Mouse (Mus musculus) left cerebral cortex, adult 2 months (tissue): ENCODE measurements around the gene Sod3. TPM values are rescaled to one million over a fixed set of nuclear protein-coding genes. Genes with fewer than 3 reads are reported as not detected.

ENCODE experiments used
- DNase-seq, 2 experiments: peaks; one replicate each; pipeline ENCODE4 v3.0.0; 2021 to 2022; ENCODE audit warnings: low spot score in 2 of 2, mixed read lengths in 1 of 2; ENCODE audit errors: extremely low spot score in 1 of 2
- H3K27ac ChIP-seq: fragments of 200-600 bp; 2 replicates; pipeline ENCODE4 v1.8.1; 2022
- H3K4me3 ChIP-seq: fragments of 200-600 bp; 2 replicates; pipeline ENCODE4 v1.8.1; 2022
- CTCF ChIP-seq: fragments of 200-600 bp; IDR thresholded peaks from 2 replicates; pipeline ENCODE4 v1.8.1; 2022; ENCODE audit warnings: antibody characterized with exemption, mild to moderate bottlenecking, moderate library complexity
- intact Hi-C: fragments of 180-260 bp; cut with DNase I; formaldehyde crosslinking; loops from one replicate; pipeline ENCODE4 v1.15.1; 2025
- total RNA-seq, 2 experiments: library from RNA; stranded (reverse); gene quantifications; 2 replicates each; pipeline ENCODE4 v1.2.3; 2021

Gene Sod3
- total RNA-seq, 2 experiments from 2014 or later, result 6.8 to 7.3 TPM

DNA sequence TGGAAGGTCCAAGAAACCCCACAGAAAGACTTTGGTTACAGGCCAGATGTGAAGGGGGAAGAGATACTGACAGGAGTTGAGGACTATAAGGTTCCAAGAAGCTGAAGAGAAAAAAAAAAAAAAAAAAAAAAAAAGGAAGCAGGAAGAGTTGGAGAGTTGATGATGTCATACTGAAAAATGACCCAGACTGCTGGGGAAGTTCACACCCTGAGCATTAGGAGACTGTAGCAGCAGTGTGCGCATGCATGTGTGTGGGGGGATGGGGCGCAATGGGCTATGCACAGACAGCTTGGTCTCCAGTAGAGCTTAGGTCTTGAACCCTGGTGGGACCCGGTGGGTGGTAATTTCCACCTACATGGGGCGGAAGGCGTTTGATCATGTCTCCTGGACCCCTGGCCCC is 20.2 kb downstream of the Sod3 start:
- Histone ChIP-seq H3K27ac (no peak overlapping the region), H3K4me3 (no peak overlapping the region)
- intact Hi-C loops, result no loop called here
- DNase-seq, result no peak
- no peak for TF ChIP-seq CTCF

DNA sequence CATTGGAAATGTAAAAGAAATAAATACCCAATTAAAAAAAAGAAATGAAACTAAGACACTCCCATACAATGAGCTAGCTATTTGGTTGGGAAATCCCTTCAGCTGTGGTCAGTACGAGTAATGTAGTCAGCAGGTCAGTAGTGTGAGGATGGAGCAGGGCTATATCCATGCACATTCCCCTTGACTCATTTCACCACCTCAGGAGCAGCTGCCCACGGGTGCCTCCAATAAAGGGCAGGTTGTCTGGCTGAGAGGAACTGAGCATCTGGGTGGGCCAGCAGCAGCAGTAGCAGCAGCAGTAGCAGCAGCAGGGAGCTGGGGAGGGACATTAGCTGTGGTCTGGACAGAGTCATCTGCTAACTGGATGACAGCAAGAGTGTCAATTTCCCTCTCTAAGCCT is 22.4 kb downstream of the Sod3 start:
- H3K4me3 ChIP-seq, result no peak overlapping the region
- no peak for TF ChIP-seq CTCF
- no peak for DNase-seq
- H3K27ac ChIP-seq, result no peak overlapping the region
- intact Hi-C loops, result no loop called here

DNA sequence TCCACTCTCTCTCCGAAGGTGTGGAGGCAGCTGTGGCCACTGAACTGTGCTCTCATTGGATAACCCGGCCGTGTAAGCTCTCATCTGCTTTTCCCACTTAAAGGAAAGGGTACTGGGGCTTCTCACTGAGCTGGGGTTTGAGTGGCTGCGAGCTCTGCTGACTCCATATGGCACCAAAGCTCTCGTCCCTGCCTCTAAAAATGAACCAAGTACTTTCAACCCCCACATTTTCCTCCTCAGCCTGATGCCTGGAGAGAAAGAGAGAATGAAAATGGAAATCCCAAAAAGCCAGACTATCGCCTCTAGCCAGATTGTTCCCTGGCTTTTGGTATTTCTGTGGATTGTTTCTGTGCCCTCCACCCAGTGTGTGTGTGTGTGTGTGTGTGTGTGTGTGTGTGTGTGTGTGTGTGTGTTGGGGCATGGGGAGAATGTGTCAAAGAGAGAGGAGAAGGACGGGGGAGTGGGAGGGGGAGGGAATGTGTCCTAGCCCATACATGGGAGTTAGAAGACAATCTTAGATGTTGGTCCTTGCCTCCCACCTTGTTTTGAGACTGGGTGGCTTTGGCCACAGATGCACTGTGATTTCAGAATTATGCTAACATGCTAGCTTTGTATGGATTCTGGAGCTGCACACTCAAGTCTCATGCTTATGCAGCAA is 24.6 kb downstream of the Sod3 start:
- peak in 1 of 2 experiments; percentile 31 for DNase-seq
- no peak for TF ChIP-seq CTCF
- no peak overlapping the region for H3K4me3 ChIP-seq
- intact Hi-C loops, result loop anchor here (1.0 kb wide), 1 partner anchor 125 kb away; no protein-coding TSS in a partner anchor
- peak overlapping the region; percentile 77 for H3K27ac ChIP-seq

DNA sequence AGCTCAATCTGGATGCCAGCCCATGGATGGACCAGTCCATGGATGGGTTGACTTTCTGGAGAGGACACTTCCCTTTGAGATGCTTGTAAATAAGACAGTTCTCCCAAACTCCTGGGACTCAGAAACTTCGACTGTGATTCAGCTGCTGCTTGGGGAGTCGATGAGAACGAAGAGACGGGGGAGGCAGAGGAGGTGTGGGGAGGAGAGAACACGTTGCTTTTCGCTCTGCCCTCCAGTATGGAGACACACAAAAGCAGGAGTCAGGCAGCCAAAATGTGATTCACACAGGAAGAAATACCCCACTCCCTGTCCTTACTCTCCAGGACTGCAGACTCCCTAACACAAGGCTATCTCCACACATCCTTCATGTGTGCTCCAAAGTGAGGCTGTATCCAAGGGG is 26.8 kb downstream of the Sod3 start:
- Histone ChIP-seq H3K27ac (peak overlapping the region; percentile 66), H3K4me3 (no peak overlapping the region)
- intact Hi-C loops, result loop anchor here (2.0 to 5.0 kb wide), 3 partner anchors 178 to 273 kb away; no protein-coding TSS in a partner anchor
- DNase-seq, result peak; percentile 31 to 54
- no peak for TF ChIP-seq CTCF

DNA sequence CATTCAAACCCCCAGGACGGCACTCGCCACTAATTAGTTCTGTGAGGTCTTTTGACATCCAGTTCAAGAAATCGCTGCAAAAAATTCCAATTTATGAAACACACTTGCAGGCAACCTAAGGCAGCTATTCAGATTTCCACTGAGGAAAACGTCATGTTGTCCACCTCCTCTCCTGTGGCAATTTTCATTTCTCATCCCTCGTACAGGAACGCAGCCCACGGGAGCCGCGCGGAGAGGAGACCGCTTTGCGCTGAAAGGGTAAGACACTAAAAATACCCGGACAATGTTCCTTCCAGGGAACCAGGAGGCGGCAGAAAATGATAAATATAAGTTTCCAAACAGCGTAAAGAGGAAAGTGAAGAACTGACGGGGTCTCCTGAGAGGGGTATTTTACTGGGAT is 27.9 kb downstream of the Sod3 start:
- intact Hi-C loops, result loop anchor here (1.0 to 5.0 kb wide), 4 partner anchors 80 to 274 kb away; partner anchors contain the start of gene Ccdc149
- no peak overlapping the region for H3K4me3 ChIP-seq
- DNase-seq, result peak; percentile 39 to 58
- no peak for TF ChIP-seq CTCF
- peak overlapping the region; percentile 66 for H3K27ac ChIP-seq

DNA sequence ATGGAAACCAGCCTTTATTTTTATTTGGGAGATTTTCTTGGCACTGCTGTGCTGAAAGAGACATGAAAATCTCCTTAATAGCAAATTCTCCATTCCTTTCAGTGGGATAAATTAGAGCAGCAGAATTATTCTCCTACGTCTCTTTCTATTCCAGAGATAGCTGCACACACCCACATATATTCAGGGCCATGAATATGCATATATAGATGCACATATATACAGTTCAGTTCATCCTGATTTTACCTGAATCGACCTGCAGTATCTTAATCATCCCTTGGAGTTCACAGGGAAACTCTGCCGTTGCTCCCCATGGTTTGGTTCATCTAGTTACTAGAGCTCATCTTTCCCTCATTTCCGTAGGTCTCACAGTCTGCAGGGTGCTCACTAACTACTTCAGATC is 30.2 kb downstream of the Sod3 start:
- no peak for DNase-seq

DNA sequence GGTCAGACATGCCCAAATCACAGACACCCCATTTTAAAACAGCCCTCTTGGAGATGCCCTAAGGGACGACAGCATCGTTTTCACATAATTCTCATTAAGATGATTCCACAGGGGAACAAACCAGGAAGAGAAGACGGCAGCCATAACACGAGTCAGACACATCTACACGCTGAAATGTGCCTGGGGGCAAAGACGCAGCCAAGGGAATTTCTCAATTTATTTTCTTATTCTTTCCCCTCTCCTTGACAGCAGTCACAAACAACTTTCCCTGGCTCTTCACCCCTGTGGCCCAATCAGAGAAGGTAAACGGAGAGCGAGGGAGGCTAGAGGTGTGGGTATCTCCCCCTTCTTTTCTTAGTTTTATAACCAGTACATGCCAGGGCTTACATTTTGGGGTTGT is 40.8 kb downstream of the Sod3 start:
- intact Hi-C loops, result no loop called here
- H3K27ac ChIP-seq, result no peak overlapping the region
- no peak overlapping the region for H3K4me3 ChIP-seq
- TF ChIP-seq CTCF, result no peak
- DNase-seq, result no peak

More for the DNA sequence above, 30.2 kb downstream of the Sod3 start:
- no peak for TF ChIP-seq CTCF
- H3K27ac ChIP-seq, result peak overlapping the region; percentile 40
- no peak overlapping the region for H3K4me3 ChIP-seq
- intact Hi-C loops, result loop anchor here (5.0 kb wide), 2 partner anchors 256 to 276 kb away; no protein-coding TSS in a partner anchor

DNA sequence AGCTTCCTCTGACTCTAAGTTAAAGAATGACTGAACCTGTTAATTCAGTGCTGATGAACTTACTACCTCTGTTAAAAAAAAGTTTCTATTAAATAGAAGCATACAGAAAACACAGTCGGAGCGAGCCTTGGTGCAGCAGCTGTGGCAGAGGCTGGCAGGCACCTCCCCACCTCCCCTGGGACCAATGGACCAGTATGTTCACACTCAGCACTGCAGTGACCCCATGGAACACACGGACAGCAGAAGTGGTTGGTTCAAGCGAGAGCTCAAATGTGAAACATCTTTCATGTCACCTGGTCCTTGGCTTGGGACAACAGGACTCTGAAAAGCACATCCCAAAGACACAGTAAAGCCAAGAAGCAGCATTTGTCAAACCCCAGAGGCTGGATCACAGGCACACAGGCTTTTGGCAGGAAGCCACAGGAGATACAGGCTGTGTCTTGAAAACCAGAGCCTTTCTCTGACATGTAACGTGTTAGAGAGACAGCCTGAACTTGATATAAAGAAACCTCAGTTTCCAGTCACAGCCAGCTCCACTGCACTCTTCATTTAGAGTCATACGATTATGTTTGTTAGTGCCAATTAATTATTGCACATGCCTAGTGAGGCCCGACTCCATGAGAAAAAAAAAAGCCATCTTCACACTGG is 45.2 kb downstream of the Sod3 start:
- Histone ChIP-seq H3K4me3 (no peak overlapping the region), H3K27ac (no peak overlapping the region)
- DNase-seq, result no peak
- no peak for TF ChIP-seq CTCF
- intact Hi-C loops, result no loop called here

DNA sequence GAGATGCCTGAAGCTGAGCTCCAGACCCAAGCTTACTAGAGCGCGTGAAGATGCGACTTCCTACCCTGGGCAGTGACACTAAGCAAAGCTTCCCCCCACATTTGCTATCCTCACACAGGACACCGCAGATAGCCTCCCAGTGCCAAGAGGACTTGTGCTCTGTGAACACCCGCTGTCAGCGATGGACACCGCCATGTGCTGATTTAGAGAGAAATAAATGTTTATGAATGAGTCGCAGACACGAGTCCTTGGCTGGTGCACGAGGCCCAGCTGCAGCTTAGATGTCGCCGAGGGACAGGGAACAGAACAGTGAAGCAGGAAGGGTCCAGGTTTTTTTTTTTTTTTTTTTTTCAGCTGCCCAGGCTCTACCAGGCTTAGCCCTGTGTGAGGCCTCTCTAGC is 46.6 kb downstream of the Sod3 start:
- no peak for TF ChIP-seq CTCF
- DNase-seq, result no peak
- intact Hi-C loops, result no loop called here
- no peak overlapping the region for H3K27ac ChIP-seq
- H3K4me3 ChIP-seq, result no peak overlapping the region

DNA sequence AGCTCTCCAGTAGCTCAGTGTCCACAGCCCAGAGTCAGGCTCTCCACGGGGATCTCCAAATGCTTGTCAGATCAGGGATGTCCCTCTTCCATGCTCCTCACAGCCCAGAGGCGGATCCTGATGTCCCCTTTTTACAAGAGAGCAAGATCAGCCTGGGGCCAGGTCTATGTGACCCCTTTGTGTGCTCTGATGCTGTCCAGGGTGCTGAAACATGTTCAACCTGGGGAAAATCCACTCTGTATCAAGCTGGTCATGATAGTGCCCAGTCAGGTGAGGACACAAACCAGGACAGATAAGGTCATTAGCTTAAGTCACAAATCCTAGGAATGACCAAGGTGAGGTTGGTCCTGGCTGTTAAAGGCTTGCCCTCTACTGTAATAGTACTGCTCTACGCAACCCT is 48.0 kb downstream of the Sod3 start:
- intact Hi-C loops, result no loop called here
- H3K27ac ChIP-seq, result no peak overlapping the region
- no peak overlapping the region for H3K4me3 ChIP-seq
- no peak for TF ChIP-seq CTCF
- DNase-seq, result no peak

DNA sequence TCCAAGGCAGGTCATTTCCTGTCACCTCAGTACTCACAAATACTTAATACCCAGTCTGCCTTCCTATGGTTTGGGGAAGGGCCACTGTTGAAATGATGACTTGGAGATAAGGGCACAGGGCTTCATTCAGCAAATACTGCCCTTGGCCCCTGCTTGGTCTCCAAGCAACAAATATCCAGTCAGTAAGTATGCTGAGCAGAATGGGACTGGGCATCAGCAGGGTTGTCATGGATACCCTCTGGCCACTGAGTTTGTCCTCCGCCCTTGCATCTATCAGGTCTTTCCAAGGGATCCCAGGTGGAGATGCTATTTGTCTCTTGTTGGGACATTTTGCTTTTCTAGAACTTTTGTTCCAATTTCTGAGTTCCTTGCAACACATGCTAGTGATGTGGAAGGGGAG is 51.6 kb downstream of the Sod3 start:
- no peak for DNase-seq
- TF ChIP-seq CTCF, result no peak
- Histone ChIP-seq H3K27ac (no peak overlapping the region), H3K4me3 (no peak overlapping the region)
- intact Hi-C loops, result no loop called here

DNA sequence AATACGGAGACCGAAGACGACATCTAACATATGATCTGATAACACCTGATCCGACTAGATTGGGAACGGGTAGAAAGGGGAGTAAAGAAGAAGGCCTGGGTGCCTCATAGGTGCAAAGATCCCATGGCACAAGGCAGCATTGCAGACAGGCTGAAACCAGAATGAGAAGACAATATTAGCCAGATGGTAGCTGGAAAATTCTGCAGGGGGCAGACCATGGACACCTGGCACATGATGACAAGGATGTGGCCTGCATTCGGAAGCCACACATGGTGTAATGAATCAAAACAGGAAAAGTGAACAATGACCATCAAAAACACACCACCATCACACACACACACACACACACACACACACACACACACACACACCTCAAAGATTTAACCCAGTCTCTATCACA is 52.3 kb downstream of the Sod3 start:
- no peak overlapping the region for H3K27ac ChIP-seq
- no peak for TF ChIP-seq CTCF
- DNase-seq, result no peak
- intact Hi-C loops, result no loop called here
- H3K4me3 ChIP-seq, result no peak overlapping the region

DNA sequence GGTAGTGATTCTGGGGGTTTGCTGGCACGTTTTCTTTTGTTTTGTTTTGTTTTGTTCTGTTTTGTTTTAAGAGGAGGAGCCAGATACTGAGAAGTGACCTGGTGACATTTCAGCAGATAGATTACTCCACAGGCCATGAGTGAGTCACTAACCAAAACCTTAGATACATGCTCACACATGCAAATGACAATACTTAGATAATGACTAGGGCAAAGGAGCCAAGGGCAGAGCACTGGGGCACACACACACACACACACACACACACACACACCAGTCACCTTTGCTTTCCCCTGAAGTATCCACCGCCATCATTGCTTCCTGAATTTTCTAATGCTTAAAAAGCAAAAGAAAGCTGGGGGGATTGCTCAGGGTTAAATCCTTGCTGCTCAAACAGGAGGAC is 52.9 kb downstream of the Sod3 start:
- TF ChIP-seq CTCF, result no peak
- intact Hi-C loops, result no loop called here
- no peak overlapping the region for H3K4me3 ChIP-seq
- H3K27ac ChIP-seq, result no peak overlapping the region
- DNase-seq, result no peak

Other genes with a start within 250 kb of the Sod3 start
- 10 to 100 TPM; 87.9 to 93.0 TPM for gene Dhx15, start 173.3 kb upstream of the Sod3 start, total RNA-seq
- gene Ccdc149, start 107.7 kb downstream of the Sod3 start, total RNA-seq, result 10 to 100 TPM; 68.2 to 75.8 TPM
- 10 to 100 TPM; 47.0 to 51.3 TPM for gene Lgi2, start 202.7 kb downstream of the Sod3 start, total RNA-seq